Mouse (Mus musculus): ENCODE data around the gene Kng1.
"Not testable (repeated sequence)": the region's sequence is repeated elsewhere in the genome, so short reads cannot be mapped to it uniquely, and the experiment has no call there.

Gene Kng1

GRCm38 (mm10) chr16:23094136-23094535 is 36.5 kb downstream of the Kng1 start:
- DNase-seq (ENCODE audit: low spot score): no peak

GRCm38 (mm10) chr16:23095581-23095980 is 37.9 kb downstream of the Kng1 start:
- not testable (repeated sequence) for DNase-seq (ENCODE audit: low spot score)

GRCm38 (mm10) chr16:23096886-23097285 is 39.2 kb downstream of the Kng1 start:
- not testable (repeated sequence) for DNase-seq (ENCODE audit: low spot score)

GRCm38 (mm10) chr16:23097290-23098104 is 39.8 kb downstream of the Kng1 start:
- not testable (repeated sequence) for DNase-seq (ENCODE audit: low spot score)

- DNase-seq (ENCODE audit: low spot score): not testable (repeated sequence)
Observed at GRCm38 (mm10) chr16:23098105-23098452, 40.4 kb downstream of the Kng1 start.

GRCm38 (mm10) chr16:23099632-23100031 is 42.0 kb downstream of the Kng1 start:
- no peak for DNase-seq (ENCODE audit: low spot score)

GRCm38 (mm10) chr16:23100099-23100575 is 42.5 kb downstream of the Kng1 start:
- DNase-seq (ENCODE audit: low spot score): peak; percentile 7

- DNase-seq (ENCODE audit: low spot score): no peak
Observed at GRCm38 (mm10) chr16:23100613-23101012, 42.9 kb downstream of the Kng1 start.

- DNase-seq (ENCODE audit: low spot score): no peak
Observed at GRCm38 (mm10) chr16:23102340-23103037, 44.8 kb downstream of the Kng1 start.

GRCm38 (mm10) chr16:23103038-23103745 is 45.5 kb downstream of the Kng1 start:
- no peak for DNase-seq (ENCODE audit: low spot score)

GRCm38 (mm10) chr16:23103841-23104240 is 46.2 kb downstream of the Kng1 start:
- no peak for DNase-seq (ENCODE audit: low spot score)

- DNase-seq (ENCODE audit: low spot score): no peak
Observed at GRCm38 (mm10) chr16:23106121-23106520, 48.5 kb downstream of the Kng1 start.

- DNase-seq (ENCODE audit: low spot score): peak; percentile 93
Observed at GRCm38 (mm10) chr16:23107231-23107942, 49.7 kb downstream of the Kng1 start, which contains the start of gene Eif4a2. Gene Eif4a2, plus strand, starts transcription at chr16:23107444.

GRCm38 (mm10) chr16:23107946-23108759 is 50.5 kb downstream of the Kng1 start:
- peak; percentile 71 for DNase-seq (ENCODE audit: low spot score)

- no peak for DNase-seq (ENCODE audit: low spot score)
Observed at GRCm38 (mm10) chr16:23108943-23109342, 51.3 kb downstream of the Kng1 start.

- no peak for DNase-seq (ENCODE audit: low spot score)
Observed at GRCm38 (mm10) chr16:23109350-23110280, 52.0 kb downstream of the Kng1 start.

GRCm38 (mm10) chr16:23112348-23112747 is 54.7 kb downstream of the Kng1 start:
- DNase-seq (ENCODE audit: low spot score): no peak

- no peak for DNase-seq (ENCODE audit: low spot score)
Observed at GRCm38 (mm10) chr16:23112861-23113435, 55.3 kb downstream of the Kng1 start.

GRCm38 (mm10) chr16:23113903-23114302 is 56.2 kb downstream of the Kng1 start:
- no peak for DNase-seq (ENCODE audit: low spot score)

Measured in ovary, postnatal 10 days (tissue).